Mouse (Mus musculus): ENCODE results near the gene Simc1.
"Not testable (repeated sequence)": the region's sequence is repeated elsewhere in the genome, so short reads cannot be mapped to it uniquely, and the experiment has no call there.

Gene Simc1

GRCm38 (mm10) chr13:54503604-54504521 lies at the start of gene Simc1:
TSS of gene Simc1 (plus strand) at chr13:54503779.
- peak; percentile 40 for DNase-seq (ENCODE audit: low spot score)

GRCm38 (mm10) chr13:54457062-54457461 lies 46.5 kb upstream of the Simc1 start:
- no peak for DNase-seq (ENCODE audit: low spot score)

GRCm38 (mm10) chr13:54459282-54459681 lies 44.3 kb upstream of the Simc1 start:
- no peak for DNase-seq (ENCODE audit: low spot score)

- peak; percentile 74 for DNase-seq (ENCODE audit: low spot score)
These were observed 35.2 kb upstream of the Simc1 start, which contains the start of gene Thoc3 for GRCm38 (mm10) chr13:54468098-54469011. TSS of gene Thoc3 (minus strand) at chr13:54468849.

GRCm38 (mm10) chr13:54469012-54469354 lies 34.6 kb upstream of the Simc1 start:
- no peak for DNase-seq (ENCODE audit: low spot score)

GRCm38 (mm10) chr13:54471967-54472366 lies 31.6 kb upstream of the Simc1 start:
- no peak for DNase-seq (ENCODE audit: low spot score)

GRCm38 (mm10) chr13:54474996-54475395 lies 28.6 kb upstream of the Simc1 start:
- no peak for DNase-seq (ENCODE audit: low spot score)

- DNase-seq (ENCODE audit: low spot score) = no peak
These were observed 27.9 kb upstream of the Simc1 start for GRCm38 (mm10) chr13:54475702-54476101.

- no peak for DNase-seq (ENCODE audit: low spot score)
These were observed 24.3 kb upstream of the Simc1 start for GRCm38 (mm10) chr13:54479286-54479685.

- DNase-seq (ENCODE audit: low spot score) = no peak
These were observed 22.1 kb upstream of the Simc1 start for GRCm38 (mm10) chr13:54481498-54481897.

- DNase-seq (ENCODE audit: low spot score) = no peak
These were observed 13.2 kb upstream of the Simc1 start for GRCm38 (mm10) chr13:54490411-54490810.

GRCm38 (mm10) chr13:54491381-54491780 lies 12.2 kb upstream of the Simc1 start:
- no peak for DNase-seq (ENCODE audit: low spot score)

GRCm38 (mm10) chr13:54499551-54499950 lies 4.0 kb upstream of the Simc1 start:
- DNase-seq (ENCODE audit: low spot score) = not testable (repeated sequence)

- DNase-seq (ENCODE audit: low spot score) = no peak
These were observed 2.2 kb upstream of the Simc1 start for GRCm38 (mm10) chr13:54501352-54501751.

GRCm38 (mm10) chr13:54501957-54502690 lies 1.5 kb upstream of the Simc1 start:
- DNase-seq (ENCODE audit: low spot score) = no peak

GRCm38 (mm10) chr13:54503278-54503603 lies 338 bp upstream of the Simc1 start:
- no peak for DNase-seq (ENCODE audit: low spot score)

GRCm38 (mm10) chr13:54504611-54505260 lies 1.2 kb downstream of the Simc1 start:
- DNase-seq (ENCODE audit: low spot score) = no peak

GRCm38 (mm10) chr13:54505920-54506319 lies 2.3 kb downstream of the Simc1 start:
- DNase-seq (ENCODE audit: low spot score) = no peak

- no peak for DNase-seq (ENCODE audit: low spot score)
These were observed 16.6 kb downstream of the Simc1 start for GRCm38 (mm10) chr13:54520221-54520620.

GRCm38 (mm10) chr13:54521181-54521580 lies 17.6 kb downstream of the Simc1 start:
- no peak for DNase-seq (ENCODE audit: low spot score)

- DNase-seq (ENCODE audit: low spot score) = no peak
These were observed 23.6 kb downstream of the Simc1 start for GRCm38 (mm10) chr13:54527140-54527539.

- DNase-seq (ENCODE audit: low spot score) = no peak
These were observed 28.6 kb downstream of the Simc1 start for GRCm38 (mm10) chr13:54532134-54532533.
